Mouse (Mus musculus): Measurements from ENCODE around the gene Tbc1d1.
A peak's percentile ranks its signal among the peaks of the same experiment; 100 is the strongest.
"Not testable (repeated sequence)": the region's sequence is repeated elsewhere in the genome, so short reads cannot be mapped to it uniquely, and the experiment has no call there.

The Tbc1d1 gene

GRCm38 (mm10) chr5:64314288-64315052 lies 158.4 kb downstream of the Tbc1d1 start:
- DNase-seq (ENCODE audit: low read depth), result no peak

GRCm38 (mm10) chr5:64315088-64315487 lies 159.0 kb downstream of the Tbc1d1 start:
- DNase-seq (ENCODE audit: low read depth), result no peak

GRCm38 (mm10) chr5:64323286-64323685 lies 167.2 kb downstream of the Tbc1d1 start:
- no peak for DNase-seq (ENCODE audit: low read depth)

GRCm38 (mm10) chr5:64324353-64324752 lies 168.2 kb downstream of the Tbc1d1 start:
- no peak for DNase-seq (ENCODE audit: low read depth)

GRCm38 (mm10) chr5:64324920-64325319 lies 168.8 kb downstream of the Tbc1d1 start:
- no peak for DNase-seq (ENCODE audit: low read depth)

GRCm38 (mm10) chr5:64325741-64326355 lies 169.7 kb downstream of the Tbc1d1 start:
- DNase-seq (ENCODE audit: low read depth), result no peak

- no peak for DNase-seq (ENCODE audit: low read depth)
These were observed 170.5 kb downstream of the Tbc1d1 start for GRCm38 (mm10) chr5:64326427-64327181.

- DNase-seq (ENCODE audit: low read depth), result no peak
These were observed 171.3 kb downstream of the Tbc1d1 start for GRCm38 (mm10) chr5:64327212-64327902.

- peak; percentile 28 for DNase-seq (ENCODE audit: low read depth)
These were observed 180.8 kb downstream of the Tbc1d1 start for GRCm38 (mm10) chr5:64336767-64337408.

- DNase-seq (ENCODE audit: low read depth), result not testable (repeated sequence)
These were observed 182.7 kb downstream of the Tbc1d1 start for GRCm38 (mm10) chr5:64338795-64339194.

GRCm38 (mm10) chr5:64340366-64340765 lies 184.3 kb downstream of the Tbc1d1 start:
- DNase-seq (ENCODE audit: low read depth), result no peak

- no peak for DNase-seq (ENCODE audit: low read depth)
These were observed 185.6 kb downstream of the Tbc1d1 start for GRCm38 (mm10) chr5:64341671-64342070.

- DNase-seq (ENCODE audit: low read depth), result peak; percentile 58
These were observed 186.0 kb downstream of the Tbc1d1 start for GRCm38 (mm10) chr5:64342138-64342537.

- DNase-seq (ENCODE audit: low read depth), result no peak
These were observed 188.0 kb downstream of the Tbc1d1 start for GRCm38 (mm10) chr5:64343972-64344700.

GRCm38 (mm10) chr5:64345181-64345735 lies 189.2 kb downstream of the Tbc1d1 start:
- no peak for DNase-seq (ENCODE audit: low read depth)

- DNase-seq (ENCODE audit: low read depth), result no peak
These were observed 189.7 kb downstream of the Tbc1d1 start for GRCm38 (mm10) chr5:64345761-64346160.

GRCm38 (mm10) chr5:64346343-64346885 lies 190.3 kb downstream of the Tbc1d1 start:
- no peak for DNase-seq (ENCODE audit: low read depth)

- no peak for DNase-seq (ENCODE audit: low read depth)
These were observed 192.1 kb downstream of the Tbc1d1 start for GRCm38 (mm10) chr5:64348166-64348565.

- no peak for DNase-seq (ENCODE audit: low read depth)
These were observed 192.7 kb downstream of the Tbc1d1 start for GRCm38 (mm10) chr5:64348780-64349179.

GRCm38 (mm10) chr5:64351968-64352367 lies 195.9 kb downstream of the Tbc1d1 start:
- DNase-seq (ENCODE audit: low read depth), result no peak
